In the genomic region with DNA sequence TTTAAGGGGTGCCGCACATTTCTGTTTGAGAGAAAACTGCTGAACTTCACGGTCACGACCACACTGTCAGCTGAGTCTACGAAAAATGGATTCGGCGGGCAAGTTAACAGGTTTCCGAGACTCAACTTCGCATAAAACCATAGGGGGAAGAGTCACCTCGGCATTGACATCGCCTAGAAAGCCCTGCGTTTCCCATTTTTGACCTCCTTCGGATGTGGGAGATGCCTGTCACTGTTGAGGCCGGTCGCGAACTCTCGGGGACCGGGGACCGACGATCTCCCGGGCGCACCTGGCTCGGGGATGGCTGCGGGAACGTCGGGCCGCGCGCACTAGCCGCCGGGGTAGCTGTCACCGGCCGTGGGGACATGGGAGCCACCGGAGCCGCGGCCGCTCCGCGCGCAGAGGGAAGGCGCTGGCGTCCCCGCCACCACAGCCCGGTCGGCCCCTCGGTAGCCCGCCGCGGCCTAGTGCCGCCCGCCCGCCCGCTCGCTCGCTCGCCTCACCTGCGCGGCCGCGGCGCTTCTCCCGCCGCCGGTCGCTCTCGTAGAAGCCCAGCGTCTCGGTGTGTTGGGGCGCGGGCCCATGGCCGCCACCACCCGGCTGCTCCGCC, we compare ENCODE assay signal across 8 mouse cellular contexts. TPM values are rescaled to one million over a fixed set of nuclear protein-coding genes. Genes with fewer than 3 reads are reported as not detected.
DNase-seq lines count a peak whose midpoint lies in the region; ATAC-seq and TF ChIP-seq lines count a peak whose summit lies in the region.

No protein-coding gene starts in this region.

- peak overlapping the region; percentile 90 for H3K4me3 ChIP-seq in intestine, embryonic 14.5 days (ENCODE audit: low read depth, low read length)
- peak overlapping the region; percentile 98 for H3K4me3 ChIP-seq in lung, embryonic 14.5 days (ENCODE audit: low read depth, low read length)

- H3K9ac ChIP-seq in intestine, embryonic 14.5 days (ENCODE audit: low read length): peak overlapping the region; percentile 93
- H3K9ac ChIP-seq in lung, embryonic 14.5 days: peak overlapping the region; percentile 96

- peak overlapping the region; percentile 81 for H3K4me2 ChIP-seq in intestine, embryonic 14.5 days (ENCODE audit: low read length)
- peak overlapping the region; percentile 72 for H3K4me2 ChIP-seq in lung, embryonic 14.5 days

- TF ChIP-seq CTCF in lung, embryonic 14.5 days (IDR thresholded peaks at IDR 0.05; ENCODE audit: low read depth): no peak

- H3K27me3 ChIP-seq in intestine, embryonic 14.5 days (replicated peaks; ENCODE audit: control insufficient read depth, insufficient read depth, low read length): no peaks in the 10 kb centered on the region
- H3K27me3 ChIP-seq in lung, embryonic 14.5 days (ENCODE audit: insufficient read depth, low read length): no peaks in the 10 kb centered on the region

- 0 out of 2 replicates have a peak, but pooled peaks cover 6% of the 10 kb centered on the region for H3K36me3 ChIP-seq in intestine, embryonic 14.5 days (ENCODE audit: control insufficient read depth, insufficient read depth, low read length)
- H3K36me3 ChIP-seq in lung, embryonic 14.5 days (ENCODE audit: insufficient read depth): no peaks in the 10 kb centered on the region

- H3K4me1 ChIP-seq in intestine, embryonic 14.5 days (replicated peaks; ENCODE audit: control insufficient read depth, insufficient read depth, low read length): peaks cover 19% of the 10 kb centered on the region
- peaks cover 9% of the 10 kb centered on the region for H3K4me1 ChIP-seq in lung, embryonic 14.5 days (ENCODE audit: insufficient read depth)

- DNase-seq in right cerebral cortex, postnatal 10 days (ENCODE audit: low spot score in 2 of 2): peak; percentile 35 to 41
- DNase-seq in right cerebral cortex, adult 18-20 months: no peak
- DNase-seq in adrenal gland, postnatal 36 days: peak; percentile 40 to 59
- peak; percentile 78 for DNase-seq in intestine, embryonic 14.5 days (ENCODE audit: low spot score)
- peak; percentile 49 for DNase-seq in lung, embryonic 14.5 days
- DNase-seq in right cerebral cortex, postnatal 14 days: peak; percentile 29
- DNase-seq in urinary bladder, postnatal 4 days (ENCODE audit: low spot score in 2 of 2): no peak

- peak overlapping the region; percentile 86 for H3K27ac ChIP-seq in intestine, embryonic 14.5 days (ENCODE audit: low read depth)
- peak overlapping the region; percentile 89 for H3K27ac ChIP-seq in lung, embryonic 14.5 days (ENCODE audit: low read depth)

- no peaks in the 10 kb centered on the region for H3K9me3 ChIP-seq in intestine, embryonic 14.5 days (ENCODE audit: control insufficient read depth, low read length)
- no peaks in the 10 kb centered on the region for H3K9me3 ChIP-seq in lung, embryonic 14.5 days (ENCODE audit: low read depth, low read length)

- under 1% methylated on average over 52 of the region's 72 CpGs for WGBS in intestine, embryonic 14.5 days
- under 1% methylated on average over 71 of the region's 72 CpGs for WGBS in lung, embryonic 14.5 days

- peak; percentile 45; the same call in 1 of the 2 replicates for ATAC-seq in frontal cortex, adult (ENCODE audit: low TSS enrichment)
- ATAC-seq in intestine, embryonic 14.5 days (replicated peaks; ENCODE audit: low FRiP score, low TSS enrichment, low read depth): peak; percentile 74
- peak; percentile 69 for ATAC-seq in lung, embryonic 14.5 days (ENCODE audit: insufficient read depth)

RNA-seq across cellular contexts. Expression of a gene that starts 0.4 kb away (rescaled TPM):
- 10 to 100 TPM; 44.1 to 60.7 TPM for total RNA-seq in adrenal gland, postnatal 36 days (2021)
- 28.1 and 30.5 TPM in 2 replicates for polyA plus RNA-seq in intestine, embryonic 14.5 days (2014; fragmentation: Nextera tagmentation; extraction: Ambion mirVana)
- polyA plus RNA-seq in lung, embryonic 14.5 days (2014; fragmentation: Nextera tagmentation; extraction: Ambion mirVana): 40.0 and 41.0 TPM in 2 replicates

Comparison
In these comparisons a context has a peak if more than half of its experiments do, and no peak if none do; other contexts are left out.
1. DNase-seq: peak in right cerebral cortex, postnatal 10 days (2 of 2), adrenal gland, postnatal 36 days (2 of 2), intestine, embryonic 14.5 days (single experiment), lung, embryonic 14.5 days (single experiment) and right cerebral cortex, postnatal 14 days (single experiment); none in right cerebral cortex, adult 18-20 months (single experiment) and urinary bladder, postnatal 4 days (0 of 2).
2. Peak in every context shown above with its lines, with median percentiles within 50 percentile points of each other: ATAC-seq.